Mouse (Mus musculus): ENCODE data around the gene Yy1. TPM values are rescaled to one million over a fixed set of nuclear protein-coding genes. Genes with fewer than 3 reads are reported as not detected.

Yy1 gene
- polyA plus RNA-seq, 1 experiment = 13.5 TPM

DNA sequence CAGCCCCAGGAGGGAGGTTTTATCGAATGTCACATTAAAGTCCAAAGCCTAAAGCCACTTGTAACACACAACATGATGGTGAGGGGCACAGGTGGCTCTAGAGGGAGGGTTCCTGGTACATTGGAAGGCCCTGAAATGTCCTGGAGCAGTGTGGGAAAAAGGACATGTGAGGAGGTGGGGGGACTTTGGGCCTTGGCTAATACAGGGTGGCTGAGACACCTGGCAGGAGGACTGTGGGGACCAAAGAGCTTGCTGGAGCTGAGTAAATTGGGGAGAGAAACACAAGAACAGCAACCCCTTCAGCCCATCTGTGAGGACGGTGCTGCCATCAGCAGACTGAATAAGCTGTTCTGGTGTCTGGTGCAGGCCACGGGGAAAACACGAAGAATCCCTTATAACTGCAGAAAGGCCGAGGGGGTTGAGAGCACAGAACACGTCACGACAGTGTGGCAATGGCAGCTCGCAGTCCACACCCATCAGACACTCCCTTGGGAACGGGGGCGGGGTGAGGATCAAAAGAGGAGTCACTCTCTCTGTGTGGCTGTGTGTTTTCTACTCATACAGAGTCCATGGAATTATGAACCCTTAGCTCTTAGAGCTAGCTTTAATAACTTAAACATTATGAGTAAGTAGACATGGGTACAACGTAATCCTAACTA is 24.4 kb upstream of the Yy1 start:
- Histone ChIP-seq H3K27ac (ENCODE audit: insufficient read depth, low read depth, low read length) (no peak overlapping the region), H3K27me3 (replicated peaks; ENCODE audit: control insufficient read depth, insufficient read depth, low read length) (no peaks in the 10 kb centered on the region), H3K36me3 (ENCODE audit: control insufficient read depth, insufficient read depth, low read length) (no peaks in the 10 kb centered on the region), H3K4me1 (ENCODE audit: control insufficient read depth, insufficient read depth, low read length) (no peaks in the 10 kb centered on the region), H3K4me3 (ENCODE audit: insufficient read depth, low read depth, low read length) (no peak overlapping the region)
- TF ChIP-seq CTCF (conservative IDR thresholded peaks at IDR 0.05; ENCODE audit: insufficient read depth, insufficient read length, low read depth, low read length) (no peak), POLR2A (IDR thresholded peaks at IDR 0.05; ENCODE audit: low read depth, low read length) (no peak)
- DNase-seq = no peak
- 81% methylated on average over 11 of the region's 11 CpGs for WGBS

DNA sequence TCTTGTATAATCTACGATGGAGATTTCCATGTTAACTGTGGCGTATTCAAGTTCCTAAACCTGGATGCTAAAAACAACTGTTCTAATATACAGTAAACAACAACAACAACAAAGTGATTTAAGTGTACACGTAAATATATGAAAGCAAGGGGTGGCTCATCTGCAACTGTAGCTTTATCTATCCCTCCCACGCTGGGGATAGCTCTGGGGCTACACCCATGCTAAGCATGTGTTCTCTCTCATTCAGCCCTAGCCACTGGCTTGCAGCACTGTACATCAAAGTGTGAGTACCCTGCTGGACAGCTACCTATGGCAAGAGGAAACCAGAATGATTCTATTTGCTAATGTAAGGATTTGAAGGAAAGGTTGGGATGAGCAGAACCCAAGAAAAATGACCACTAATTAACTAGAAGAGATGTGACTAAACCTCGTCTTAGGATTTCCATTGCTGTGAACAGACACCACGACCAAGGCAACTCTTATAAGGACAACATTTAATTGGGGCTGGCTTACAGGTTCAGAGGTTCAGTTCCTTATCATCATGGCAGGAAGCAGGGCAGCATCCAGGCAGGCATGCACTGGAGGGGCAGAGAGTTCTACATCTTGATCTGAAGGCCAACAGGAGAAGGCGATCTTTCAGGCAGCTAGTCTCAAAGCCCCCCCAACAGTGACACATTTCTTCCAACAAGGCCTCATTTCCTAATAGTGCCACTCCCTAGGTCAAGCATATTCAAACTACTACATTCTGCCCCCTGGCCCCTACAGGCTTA is 12.5 kb upstream of the Yy1 start:
- H3K27me3 ChIP-seq (replicated peaks; ENCODE audit: control insufficient read depth, insufficient read depth, low read length) = no peaks in the 10 kb centered on the region
- 96% methylated on average over 7 of the region's 7 CpGs for WGBS
- no peaks in the 10 kb centered on the region for H3K36me3 ChIP-seq (ENCODE audit: control insufficient read depth, insufficient read depth, low read length)
- H3K4me3 ChIP-seq (ENCODE audit: insufficient read depth, low read depth, low read length) = no peak overlapping the region
- no peaks in the 10 kb centered on the region for H3K4me1 ChIP-seq (ENCODE audit: control insufficient read depth, insufficient read depth, low read length)
- no peak for DNase-seq
- no peak overlapping the region for H3K27ac ChIP-seq (ENCODE audit: insufficient read depth, low read depth, low read length)
- TF ChIP-seq CTCF (conservative IDR thresholded peaks at IDR 0.05; ENCODE audit: insufficient read depth, insufficient read length, low read depth, low read length) (no peak), POLR2A (IDR thresholded peaks at IDR 0.05; ENCODE audit: low read depth, low read length) (no peak)

DNA sequence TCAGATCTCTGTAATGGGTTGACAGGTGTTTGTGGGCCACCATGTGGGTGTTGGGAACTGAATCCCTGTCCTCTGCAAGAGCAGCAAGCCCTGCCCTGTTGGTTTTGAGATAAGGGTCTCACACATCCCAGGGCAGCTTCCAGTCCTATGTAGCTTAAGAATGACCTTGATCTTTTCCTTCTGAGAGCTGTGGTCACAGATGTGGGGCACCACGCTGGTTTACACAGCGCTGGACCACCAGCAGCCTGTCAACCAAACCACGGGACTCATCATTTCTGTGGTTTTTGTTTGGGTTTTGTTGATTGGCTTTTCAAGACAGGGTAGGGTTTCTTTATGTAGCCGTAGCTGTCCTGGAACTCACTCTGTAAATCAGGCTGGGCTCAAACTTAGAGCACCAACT is 7.6 kb upstream of the Yy1 start:
- H3K4me3 ChIP-seq (ENCODE audit: insufficient read depth, low read depth, low read length) = no peak overlapping the region
- H3K36me3 ChIP-seq (ENCODE audit: control insufficient read depth, insufficient read depth, low read length) = no peaks in the 10 kb centered on the region
- no peak for TF ChIP-seq CTCF (conservative IDR thresholded peaks at IDR 0.05; ENCODE audit: insufficient read depth, insufficient read length, low read depth, low read length)
- TF ChIP-seq POLR2A (IDR thresholded peaks at IDR 0.05; ENCODE audit: low read depth, low read length) = no peak
- no peaks in the 10 kb centered on the region; the same call in 1 of the 2 replicates for H3K4me1 ChIP-seq (ENCODE audit: control insufficient read depth, insufficient read depth, low read length)
- no peak for DNase-seq
- WGBS = 96% methylated on average over 4 of the region's 4 CpGs
- no peaks in the 10 kb centered on the region for H3K27me3 ChIP-seq (replicated peaks; ENCODE audit: control insufficient read depth, insufficient read depth, low read length)
- no peak overlapping the region for H3K27ac ChIP-seq (ENCODE audit: insufficient read depth, low read depth, low read length)

DNA sequence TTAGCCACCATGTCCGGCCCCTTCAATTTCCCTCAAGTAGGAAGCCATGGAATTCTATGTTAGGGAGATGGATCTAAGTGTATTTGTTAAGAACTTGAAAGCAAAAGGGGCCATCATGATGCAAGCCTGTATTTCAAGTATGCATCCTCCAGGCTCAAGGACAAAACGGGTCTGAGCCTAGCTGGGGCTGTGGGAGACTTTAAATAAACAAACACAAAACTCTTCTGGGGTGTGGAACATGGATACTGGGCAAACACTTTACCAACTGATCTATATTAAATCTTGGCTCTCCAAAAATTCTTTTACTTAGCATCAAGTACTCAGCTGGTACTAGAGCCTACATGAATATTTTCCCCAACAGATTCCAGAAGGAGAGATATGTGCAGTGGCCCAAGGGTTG is 5.4 kb upstream of the Yy1 start:
- Histone ChIP-seq H3K4me1 (ENCODE audit: control insufficient read depth, insufficient read depth, low read length) (no peaks in the 10 kb centered on the region; the same call in 1 of the 2 replicates), H3K27ac (ENCODE audit: insufficient read depth, low read depth, low read length) (no peak overlapping the region)
- WGBS = 81% methylated on average over 2 of the region's 2 CpGs

DNA sequence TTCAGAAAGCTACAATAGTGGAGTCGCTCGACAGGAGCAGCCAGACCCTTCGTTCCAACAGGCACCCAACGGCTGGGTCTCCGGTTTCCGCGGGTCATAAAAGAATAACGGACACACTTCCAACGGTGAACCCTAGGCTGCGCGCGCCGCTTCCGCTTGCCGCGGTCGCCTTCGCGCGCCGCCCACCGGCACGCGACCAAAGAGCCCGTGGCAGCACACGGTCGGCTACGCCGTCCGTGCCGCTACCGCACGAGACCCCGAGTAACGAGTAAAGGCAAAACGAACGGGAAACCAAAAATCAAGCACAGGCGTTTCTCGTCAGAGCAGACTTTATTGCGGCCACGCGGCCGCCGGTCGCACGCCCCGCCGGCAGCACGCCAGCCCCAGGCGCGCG is 624 bp upstream of the Yy1 start:
- under 1% methylated on average over 52 of the region's 52 CpGs for WGBS
- DNase-seq = peak; percentile 87

More for the DNA sequence above, 5.4 kb upstream of the Yy1 start:
- no peak for TF ChIP-seq POLR2A (IDR thresholded peaks at IDR 0.05; ENCODE audit: low read depth, low read length)
- no peak for TF ChIP-seq CTCF (conservative IDR thresholded peaks at IDR 0.05; ENCODE audit: insufficient read depth, insufficient read length, low read depth, low read length)
- DNase-seq = no peak
- Histone ChIP-seq H3K4me3 (ENCODE audit: insufficient read depth, low read depth, low read length) (no peak overlapping the region), H3K27me3 (replicated peaks; ENCODE audit: control insufficient read depth, insufficient read depth, low read length) (no peaks in the 10 kb centered on the region), H3K36me3 (ENCODE audit: control insufficient read depth, insufficient read depth, low read length) (no peaks in the 10 kb centered on the region)

DNA sequence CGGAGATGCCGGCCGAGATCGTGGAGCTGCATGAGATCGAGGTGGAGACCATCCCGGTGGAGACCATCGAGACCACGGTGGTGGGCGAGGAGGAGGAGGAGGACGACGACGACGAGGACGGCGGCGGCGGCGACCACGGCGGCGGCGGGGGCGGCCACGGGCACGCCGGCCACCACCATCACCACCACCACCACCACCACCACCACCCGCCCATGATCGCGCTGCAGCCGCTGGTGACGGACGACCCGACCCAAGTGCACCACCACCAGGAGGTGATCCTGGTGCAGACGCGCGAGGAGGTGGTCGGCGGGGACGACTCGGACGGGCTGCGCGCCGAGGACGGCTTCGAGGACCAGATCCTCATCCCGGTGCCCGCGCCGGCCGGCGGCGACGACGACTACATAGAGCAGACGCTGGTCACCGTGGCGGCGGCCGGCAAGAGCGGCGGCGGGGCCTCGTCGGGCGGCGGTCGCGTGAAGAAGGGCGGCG is 724 bp downstream of the Yy1 start:
- Histone ChIP-seq H3K27ac (ENCODE audit: insufficient read depth, low read depth, low read length) (peak overlapping the region; percentile 76), H3K4me1 (ENCODE audit: control insufficient read depth, insufficient read depth, low read length) (peaks cover 2% of the 10 kb centered on the region; the same call in 1 of the 2 replicates), H3K36me3 (ENCODE audit: control insufficient read depth, insufficient read depth, low read length) (no peaks in the 10 kb centered on the region), H3K27me3 (replicated peaks; ENCODE audit: control insufficient read depth, insufficient read depth, low read length) (no peaks in the 10 kb centered on the region), H3K4me3 (ENCODE audit: insufficient read depth, low read depth, low read length) (peak overlapping the region; percentile 100)
- TF ChIP-seq CTCF (conservative IDR thresholded peaks at IDR 0.05; ENCODE audit: insufficient read depth, insufficient read length, low read depth, low read length) (no peak), POLR2A (IDR thresholded peaks at IDR 0.05; ENCODE audit: low read depth, low read length) (no peak)
- WGBS = 1% methylated on average over 58 of the region's 71 CpGs
- peak; percentile 21 for DNase-seq

More for the DNA sequence above, 624 bp upstream of the Yy1 start:
- H3K4me3 ChIP-seq (ENCODE audit: insufficient read depth, low read depth, low read length) = peak overlapping the region; percentile 80
- TF ChIP-seq POLR2A (IDR thresholded peaks at IDR 0.05; ENCODE audit: low read depth, low read length) (no peak), CTCF (conservative IDR thresholded peaks at IDR 0.05; ENCODE audit: insufficient read depth, insufficient read length, low read depth, low read length) (no peak)
- H3K27ac ChIP-seq (ENCODE audit: insufficient read depth, low read depth, low read length) = peak overlapping the region; percentile 90
- H3K27me3 ChIP-seq (replicated peaks; ENCODE audit: control insufficient read depth, insufficient read depth, low read length) = no peaks in the 10 kb centered on the region
- H3K4me1 ChIP-seq (ENCODE audit: control insufficient read depth, insufficient read depth, low read length) = peaks cover 2% of the 10 kb centered on the region; the same call in 1 of the 2 replicates
- no peaks in the 10 kb centered on the region for H3K36me3 ChIP-seq (ENCODE audit: control insufficient read depth, insufficient read depth, low read length)
